Mouse (Mus musculus) ovary, postnatal 10 days (tissue): Measurements from ENCODE around the gene Klhl31.

Experiments used
- DNase-seq: peaks from one replicate; pipeline ENCODE4 v3.0.0; 2022; ENCODE audit warnings: low spot score

Gene Klhl31

DNA sequence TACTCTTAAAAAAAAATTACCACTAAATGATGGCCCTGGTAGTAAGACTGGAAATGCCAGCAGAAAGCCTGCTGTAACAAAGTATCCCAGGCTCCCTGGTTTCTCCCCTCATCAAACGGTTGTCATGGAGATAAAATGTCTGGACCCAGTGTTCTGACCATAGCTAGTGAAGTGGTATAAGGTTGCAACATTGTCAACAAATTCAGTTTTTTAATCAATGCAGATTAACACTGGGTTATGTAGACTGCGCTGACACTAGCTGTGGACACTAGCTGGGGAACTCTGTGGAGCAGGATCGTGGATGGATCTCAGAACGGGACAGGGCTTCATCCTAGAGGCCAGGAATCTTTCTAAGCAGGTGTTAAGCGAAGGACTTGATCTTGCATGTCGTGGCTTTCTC, 70.2 kb downstream of the Klhl31 start:
- no peak for DNase-seq

DNA sequence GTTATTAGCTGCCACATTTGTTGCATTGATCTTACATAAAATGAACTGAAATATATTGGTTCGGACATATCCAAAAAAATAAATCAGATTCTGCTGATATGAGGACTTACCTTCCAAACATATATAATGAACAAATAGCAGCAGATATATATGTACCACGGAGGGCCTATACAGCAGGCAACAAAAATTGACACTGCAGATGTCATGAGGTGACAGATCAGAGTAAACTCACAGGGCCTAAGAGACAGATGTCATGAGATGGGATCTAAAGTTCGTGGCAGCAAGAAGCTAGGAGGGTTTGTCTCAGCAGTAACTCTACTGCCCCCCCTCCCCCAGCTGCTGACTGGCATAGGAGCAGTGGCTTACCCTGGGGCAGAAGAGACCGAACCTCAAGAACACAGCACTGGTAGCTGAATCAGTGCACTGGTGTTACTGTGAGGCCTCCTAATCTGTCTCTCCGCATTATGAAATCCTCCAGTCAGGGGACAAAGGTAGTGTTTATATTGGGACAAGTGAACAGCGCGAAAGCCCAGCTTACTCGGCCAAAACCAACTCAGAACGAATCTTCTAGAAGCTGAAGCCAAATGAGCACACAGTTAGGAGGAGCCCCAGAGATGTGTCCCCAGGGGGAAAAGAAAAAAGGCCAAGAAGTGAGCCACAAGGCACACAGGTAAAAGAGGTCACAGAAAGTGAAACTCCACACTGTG, 71.3 kb downstream of the Klhl31 start:
- DNase-seq, result no peak

DNA sequence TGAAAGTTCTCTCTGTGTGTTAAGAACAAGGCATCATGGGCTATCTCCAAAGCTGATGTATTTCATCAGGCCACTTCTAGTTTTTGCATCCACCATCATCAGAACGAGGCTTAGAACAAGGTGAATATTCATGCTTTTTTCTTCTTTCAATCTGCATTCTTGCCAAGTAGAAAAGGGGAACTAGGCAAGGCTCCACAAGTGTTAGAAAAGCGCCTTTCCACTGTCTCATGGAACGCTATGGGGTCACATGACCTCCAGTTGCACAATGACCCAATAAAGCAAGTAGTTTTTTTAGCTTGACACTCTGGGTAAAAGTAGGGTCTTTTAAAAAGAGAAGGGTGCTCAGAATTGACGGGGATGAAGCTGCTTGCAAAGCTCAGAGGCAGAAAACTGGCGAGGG, 72.7 kb downstream of the Klhl31 start:
- DNase-seq, result no peak
